Mouse (Mus musculus) embryonic facial prominence, embryonic 10.5 days (tissue): ENCODE measurements around the gene Tns3. TPM values are rescaled to one million over a fixed set of nuclear protein-coding genes. Genes with fewer than 3 reads are reported as not detected.

Experiments used
- DNase-seq: peaks from one replicate; pipeline ENCODE4 v3.0.0-alpha.2; 2017; ENCODE audit warnings: low spot score
- H3K27ac ChIP-seq: fragments of 300-500 bp; sonication (generic); replicated peaks from 2 replicates; pipeline ENCODE4 v1.5.1; 2016; ENCODE audit warnings: mild to moderate bottlenecking
- H3K27me3 ChIP-seq: fragments of 300-500 bp; sonication (generic); replicated peaks from 2 replicates; pipeline ENCODE4 v1.6.1; 2016; ENCODE audit warnings: low read depth, mild to moderate bottlenecking; ENCODE audit not compliant: poor library complexity, severe bottlenecking
- H3K36me3 ChIP-seq: fragments of 300-500 bp; sonication (generic); replicated peaks from 2 replicates; pipeline ENCODE4 v1.6.1; 2016; ENCODE audit warnings: mild to moderate bottlenecking, moderate library complexity
- H3K4me1 ChIP-seq: fragments of 300-500 bp; sonication (generic); 2 replicates; pipeline ENCODE4 v1.6.1; 2016
- H3K4me3 ChIP-seq: fragments of 300-500 bp; sonication (generic); 2 replicates; pipeline ENCODE4 v1.5.1; 2016; ENCODE audit warnings: mild to moderate bottlenecking, moderate library complexity
- H3K9me3 ChIP-seq: fragments of 300-500 bp; sonication (generic); 2 replicates; pipeline ENCODE4 v1.6.1; 2016; ENCODE audit warnings: mild to moderate bottlenecking
- WGBS: fragments of 180-500 bp; shearing (Covaris S2); methylation state at CpG from one replicate; pipeline ENCODE4 v1.1.7; 2016; 5-methylcytosine and 5-hydroxymethylcytosine counted together
- polyA plus RNA-seq: library from polyadenylated mRNA; unstranded; fragments of >200 nt; fragmentation: Nextera tagmentation; extraction: Ambion mirVana; gene quantifications from 2 replicates; pipeline ENCODE4 v1.2.1, GENCODE M21; 2016

The Tns3 gene
- polyA plus RNA-seq, 1 experiment from 2014 or later = 23.4 TPM

- no peak overlapping the region for H3K4me3 ChIP-seq
- 96% methylated on average over 3 of the region's 3 CpGs for WGBS
These were observed 201.4 kb downstream of the Tns3 start for GRCm38 (mm10) chr11:8462827-8463405.

GRCm38 (mm10) chr11:8460835-8461234 lies 203.5 kb downstream of the Tns3 start:
- Histone ChIP-seq H3K27ac (no peak overlapping the region), H3K36me3 (peaks cover 36% of the 10 kb centered on the region), H3K9me3 (no peaks in the 10 kb centered on the region), H3K27me3 (no peaks in the 10 kb centered on the region), H3K4me1 (peaks cover 37% of the 10 kb centered on the region), H3K4me3 (no peak overlapping the region)
- WGBS = 89% methylated on average over 4 of the region's 4 CpGs
- DNase-seq = no peak

More at GRCm38 (mm10) chr11:8462827-8463405, 201.4 kb downstream of the Tns3 start:
- Histone ChIP-seq H3K27me3 (no peaks in the 10 kb centered on the region), H3K36me3 (peaks cover 34% of the 10 kb centered on the region), H3K4me1 (peaks cover 33% of the 10 kb centered on the region), H3K27ac (no peak overlapping the region), H3K9me3 (no peaks in the 10 kb centered on the region)
- DNase-seq = no peak

- Histone ChIP-seq H3K4me3 (no peak overlapping the region), H3K27me3 (no peaks in the 10 kb centered on the region), H3K9me3 (no peaks in the 10 kb centered on the region), H3K4me1 (peaks cover 36% of the 10 kb centered on the region), H3K27ac (0 out of 2 replicates have a peak overlapping the region, but pooled peaks have one; percentile 41), H3K36me3 (peaks cover 33% of the 10 kb centered on the region)
- 37% methylated on average over 5 of the region's 5 CpGs for WGBS
- DNase-seq = peak; percentile 28
These were observed 206.4 kb downstream of the Tns3 start for GRCm38 (mm10) chr11:8457951-8458350.

GRCm38 (mm10) chr11:8456586-8457285 lies 207.6 kb downstream of the Tns3 start:
- Histone ChIP-seq H3K9me3 (no peaks in the 10 kb centered on the region), H3K4me1 (peaks cover 36% of the 10 kb centered on the region), H3K36me3 (peaks cover 32% of the 10 kb centered on the region), H3K27me3 (no peaks in the 10 kb centered on the region), H3K4me3 (no peak overlapping the region), H3K27ac (peak overlapping the region; percentile 44; the same call in 1 of the 2 replicates)
- WGBS = 55% methylated on average over 9 of the region's 9 CpGs
- no peak for DNase-seq

GRCm38 (mm10) chr11:8455650-8456049 lies 208.7 kb downstream of the Tns3 start:
- H3K27me3 ChIP-seq = no peaks in the 10 kb centered on the region
- DNase-seq = no peak
- peaks cover 36% of the 10 kb centered on the region for H3K4me1 ChIP-seq
- no peak overlapping the region for H3K4me3 ChIP-seq
- H3K36me3 ChIP-seq = peaks cover 32% of the 10 kb centered on the region
- no peak overlapping the region for H3K27ac ChIP-seq
- H3K9me3 ChIP-seq = no peaks in the 10 kb centered on the region
- 74% methylated on average over 6 of the region's 6 CpGs for WGBS

GRCm38 (mm10) chr11:8453252-8453651 lies 211.1 kb downstream of the Tns3 start:
- no peak overlapping the region for H3K4me3 ChIP-seq
- WGBS = 87% methylated on average over 6 of the region's 6 CpGs
- no peaks in the 10 kb centered on the region for H3K27me3 ChIP-seq
- H3K4me1 ChIP-seq = peaks cover 26% of the 10 kb centered on the region
- no peak overlapping the region for H3K27ac ChIP-seq
- H3K36me3 ChIP-seq = peaks cover 56% of the 10 kb centered on the region
- no peaks in the 10 kb centered on the region for H3K9me3 ChIP-seq
- DNase-seq = no peak

- peaks cover 10% of the 10 kb centered on the region for H3K4me1 ChIP-seq
- WGBS = 89% methylated on average over 6 of the region's 6 CpGs
- H3K4me3 ChIP-seq = no peak overlapping the region
- no peak overlapping the region for H3K27ac ChIP-seq
- H3K27me3 ChIP-seq = no peaks in the 10 kb centered on the region
- no peak for DNase-seq
- H3K36me3 ChIP-seq = peaks cover 71% of the 10 kb centered on the region
- H3K9me3 ChIP-seq = no peaks in the 10 kb centered on the region
These were observed 212.6 kb downstream of the Tns3 start for GRCm38 (mm10) chr11:8451597-8452201.

GRCm38 (mm10) chr11:8450540-8450939 lies 213.8 kb downstream of the Tns3 start:
- WGBS = 80% methylated on average over 4 of the region's 4 CpGs

GRCm38 (mm10) chr11:8445915-8446356 lies 218.4 kb downstream of the Tns3 start:
- no peaks in the 10 kb centered on the region for H3K27me3 ChIP-seq
- H3K9me3 ChIP-seq = no peaks in the 10 kb centered on the region
- no peaks in the 10 kb centered on the region for H3K4me1 ChIP-seq
- WGBS = 79% methylated on average over 8 of the region's 8 CpGs
- H3K27ac ChIP-seq = no peak overlapping the region
- DNase-seq = no peak
- H3K36me3 ChIP-seq = peaks cover 93% of the 10 kb centered on the region
- no peak overlapping the region for H3K4me3 ChIP-seq

More at GRCm38 (mm10) chr11:8450540-8450939, 213.8 kb downstream of the Tns3 start:
- Histone ChIP-seq H3K36me3 (peaks cover 75% of the 10 kb centered on the region), H3K4me3 (no peak overlapping the region), H3K27ac (no peak overlapping the region), H3K9me3 (no peaks in the 10 kb centered on the region), H3K27me3 (no peaks in the 10 kb centered on the region), H3K4me1 (no peaks in the 10 kb centered on the region)
- DNase-seq = no peak

GRCm38 (mm10) chr11:8444759-8445422 lies 219.4 kb downstream of the Tns3 start:
- WGBS = 91% methylated on average over 13 of the region's 13 CpGs
- no peak for DNase-seq
- no peak overlapping the region for H3K27ac ChIP-seq
- no peaks in the 10 kb centered on the region for H3K4me1 ChIP-seq
- H3K27me3 ChIP-seq = no peaks in the 10 kb centered on the region
- H3K36me3 ChIP-seq = peaks cover 89% of the 10 kb centered on the region
- H3K4me3 ChIP-seq = no peak overlapping the region
- H3K9me3 ChIP-seq = no peaks in the 10 kb centered on the region

- Histone ChIP-seq H3K4me1 (no peaks in the 10 kb centered on the region), H3K36me3 (peaks cover 88% of the 10 kb centered on the region), H3K27me3 (no peaks in the 10 kb centered on the region), H3K9me3 (no peaks in the 10 kb centered on the region), H3K27ac (no peak overlapping the region), H3K4me3 (no peak overlapping the region)
- no peak for DNase-seq
- WGBS = 85% methylated on average over 11 of the region's 11 CpGs
These were observed 220.6 kb downstream of the Tns3 start for GRCm38 (mm10) chr11:8443539-8444292.

- DNase-seq = no peak
- Histone ChIP-seq H3K4me3 (no peak overlapping the region), H3K27ac (no peak overlapping the region), H3K9me3 (no peaks in the 10 kb centered on the region), H3K4me1 (no peaks in the 10 kb centered on the region), H3K27me3 (no peaks in the 10 kb centered on the region), H3K36me3 (peaks cover 91% of the 10 kb centered on the region)
- 90% methylated on average over 2 of the region's 2 CpGs for WGBS
These were observed 223.6 kb downstream of the Tns3 start for GRCm38 (mm10) chr11:8440706-8441105.
